Mouse (Mus musculus) myocyte (in vitro differentiated cells): ENCODE data around the gene Xpa.

Experiments
- MYOD1 ChIP-seq, 3 experiments: IDR thresholded peaks; one replicate each; pipeline ENCODE4 v1.6.1; 2011; ENCODE audit warnings: control low read depth in 2 of 3, low read depth in 2 of 3, mild to moderate bottlenecking in 2 of 3, moderate library complexity in 1 of 3; ENCODE audit not compliant: insufficient read length in 2 of 3, control insufficient read depth in 1 of 3
- POLR2A ChIP-seq: IDR thresholded peaks from one replicate; pipeline ENCODE4 v1.6.1; 2011; ENCODE audit warnings: low read depth, mild to moderate bottlenecking, control low read depth, moderate library complexity; ENCODE audit not compliant: insufficient read length
- TCF12 ChIP-seq: IDR thresholded peaks from one replicate; pipeline ENCODE4 v1.6.1; 2011; ENCODE audit warnings: mild to moderate bottlenecking, control low read depth; ENCODE audit not compliant: poor library complexity, insufficient read depth, severe bottlenecking
- USF1 ChIP-seq: IDR thresholded peaks from one replicate; pipeline ENCODE4 v1.6.1; 2011; ENCODE audit warnings: low read depth, mild to moderate bottlenecking, control low read depth, moderate library complexity

DNA sequence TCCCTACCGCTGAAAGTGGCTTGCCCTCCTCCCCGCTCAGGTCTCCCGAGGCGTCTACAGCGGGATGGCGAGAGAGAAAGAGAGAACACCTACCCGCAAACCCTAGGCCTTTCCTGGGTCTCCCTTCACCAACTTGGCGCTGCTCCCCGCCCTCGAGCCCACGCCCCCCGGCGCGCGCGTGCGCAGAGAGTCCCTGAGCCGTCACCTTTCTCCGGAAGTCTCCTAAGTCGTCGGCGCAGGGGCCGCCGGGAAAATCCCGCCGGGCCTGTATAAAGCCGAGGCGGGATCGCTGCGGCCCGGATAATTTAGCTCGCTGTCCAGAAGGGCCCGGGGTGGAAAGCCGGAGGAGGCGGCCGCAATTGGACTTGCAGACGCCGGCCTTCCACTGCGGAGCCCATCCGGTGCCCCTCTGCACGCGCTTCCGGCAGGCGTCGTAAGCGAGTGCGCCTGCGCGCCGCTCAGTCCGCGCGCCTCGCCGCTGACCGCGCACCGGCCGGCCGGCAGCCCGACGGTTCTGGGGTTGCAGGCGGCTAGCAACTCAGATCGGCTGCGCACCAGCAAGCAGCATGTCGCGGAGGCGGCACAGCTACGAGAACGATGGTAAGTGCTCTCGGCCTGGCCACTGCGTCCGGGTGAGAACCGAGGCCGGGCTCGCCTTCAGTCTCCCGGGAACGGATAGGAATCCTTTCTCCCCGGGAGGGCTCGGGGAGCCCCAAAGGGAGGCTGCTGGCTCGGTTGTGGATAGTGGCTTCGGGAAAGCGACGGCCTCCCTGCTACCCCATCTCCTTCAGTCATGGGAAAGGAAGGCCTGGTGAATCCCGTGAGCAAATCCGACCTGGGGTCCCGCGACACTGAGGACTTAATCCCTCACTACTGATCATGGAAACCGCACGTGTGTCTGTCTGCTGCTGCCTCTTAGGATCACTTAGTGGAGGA lies 57.6 kb downstream of the Xpa start, which contains the start of the genes Ncbp1 and Tstd2:
- TF ChIP-seq POLR2A (peak; percentile 94), MYOD1 (IDR thresholded peaks at IDR 0.05; ENCODE audit: control insufficient read depth in 1 of 3, insufficient read length in 2 of 3, low read depth in 2 of 3) (no peak), USF1 (no peak), TCF12 (no peak)
